Mouse (Mus musculus): ENCODE data around the gene Rpl21.

GRCm38 (mm10) chr5:146858772-146859171 is 26.1 kb downstream of the Rpl21 start:
- TF ChIP-seq CTCF (IDR thresholded peaks at IDR 0.05; ENCODE audit: low read depth, low read length) (no peak), GATA1 (IDR thresholded peaks at IDR 0.05; ENCODE audit: borderline replicate concordance, low read length) (no peak)

Data from G1E (cell line).